Mouse (Mus musculus): ENCODE data around the gene Coil. TPM values are rescaled to one million over a fixed set of nuclear protein-coding genes. Genes with fewer than 3 reads are reported as not detected.

The Coil gene
- polyA plus RNA-seq, 1 experiment = 14.3 TPM

DNA sequence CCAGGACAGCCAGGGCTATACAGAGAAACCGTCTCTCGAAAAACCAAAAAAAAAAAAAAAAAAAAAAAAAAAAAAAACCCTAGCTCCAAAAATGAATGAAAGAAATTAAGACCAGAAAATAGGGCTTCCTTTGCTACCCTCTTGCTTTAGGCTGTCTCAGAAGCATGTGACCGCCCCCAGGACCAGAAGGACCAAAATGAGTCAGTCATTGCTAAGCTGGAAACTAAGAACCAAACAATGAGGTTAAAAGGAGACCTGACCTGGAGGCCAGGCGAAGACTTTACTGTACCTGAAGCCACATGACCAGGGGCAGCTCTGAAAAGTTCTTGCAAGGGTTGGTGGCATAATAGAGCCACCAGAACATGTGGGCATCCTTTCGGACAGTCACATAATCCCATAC, 17.9 kb upstream of the Coil start:
- no peak for TF ChIP-seq GATA1 (IDR thresholded peaks at IDR 0.05; ENCODE audit: low read length)

DNA sequence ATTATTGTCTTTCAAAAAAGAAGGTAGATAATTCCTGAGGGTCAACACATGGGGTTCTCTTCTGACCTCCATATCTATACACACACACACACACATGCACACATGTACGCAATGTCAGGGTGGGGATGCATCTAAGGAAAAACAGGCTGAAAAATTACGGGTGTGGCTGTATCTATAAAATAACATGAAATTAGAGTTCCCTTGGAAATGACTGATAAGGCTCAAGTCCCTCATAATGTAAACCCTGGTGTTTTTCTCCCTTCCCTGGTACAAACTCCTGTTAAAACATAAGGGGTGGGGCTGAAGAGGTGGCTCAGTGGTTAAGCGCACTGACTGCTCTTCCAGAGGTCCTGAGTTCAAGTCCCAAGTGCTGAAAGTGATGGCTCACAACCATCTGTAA, 16.5 kb upstream of the Coil start:
- no peak for TF ChIP-seq GATA1 (IDR thresholded peaks at IDR 0.05; ENCODE audit: low read length)

DNA sequence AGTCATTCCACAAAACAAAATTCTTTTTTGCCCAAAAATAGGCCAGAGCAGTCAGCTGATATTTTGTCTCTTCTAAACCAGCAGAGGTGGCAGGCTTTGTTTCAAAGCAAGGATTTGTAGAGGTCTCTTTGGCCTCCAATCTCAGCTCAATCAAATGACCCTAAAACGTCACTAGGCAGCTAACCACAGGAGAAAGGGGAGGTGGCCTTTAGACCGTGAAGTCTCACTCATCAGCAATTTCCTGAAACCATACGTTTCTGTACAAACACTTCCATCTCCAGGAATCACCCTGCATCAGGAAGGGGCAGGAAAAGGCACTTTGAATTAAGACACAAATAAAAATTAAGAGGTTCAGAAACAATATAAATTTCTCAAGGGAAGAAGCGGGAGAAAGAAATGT, 15.2 kb upstream of the Coil start:
- no peak for TF ChIP-seq GATA1 (IDR thresholded peaks at IDR 0.05; ENCODE audit: low read length)

DNA sequence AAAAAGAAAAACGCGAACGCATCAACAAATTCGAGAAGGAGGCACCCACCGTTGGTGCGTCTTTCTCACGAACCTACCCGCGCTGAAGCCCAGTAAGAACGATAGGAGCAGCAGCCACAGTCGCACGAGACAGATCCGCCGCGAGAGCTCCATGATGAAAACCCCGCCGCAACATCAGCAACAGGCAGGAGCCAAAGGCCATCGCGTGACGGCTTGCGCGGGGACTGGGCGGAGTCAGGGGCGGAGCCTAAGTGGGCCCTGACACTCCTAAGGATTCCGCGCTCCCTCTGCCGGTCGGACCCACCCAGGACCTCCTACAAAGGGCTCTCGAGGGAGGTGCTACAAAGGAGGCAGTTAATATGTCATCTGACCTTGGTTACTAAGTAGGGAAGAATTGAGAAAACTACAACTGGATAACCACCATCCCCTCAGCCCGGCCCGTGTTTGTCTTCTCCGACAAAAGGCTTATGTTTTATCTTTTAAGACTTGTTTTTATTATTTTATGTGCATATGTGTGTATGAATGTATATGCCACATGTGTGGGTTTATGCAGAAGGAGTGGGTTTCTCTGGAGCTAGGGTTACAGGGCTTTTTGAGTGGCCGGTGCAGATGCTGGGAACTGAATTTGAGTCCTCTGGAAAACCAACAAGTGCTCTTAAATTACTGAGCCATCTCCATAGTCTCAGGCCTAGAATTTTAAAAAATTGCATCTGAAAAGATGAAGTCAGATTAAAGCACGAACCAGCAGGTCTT, 14.7 kb upstream of the Coil start, which contains the start of gene Scpep1:
Gene Scpep1 (minus strand): TSS at position 249 of the 753 bp plus-strand sequence.
- no peak for TF ChIP-seq GATA1 (IDR thresholded peaks at IDR 0.05; ENCODE audit: low read length)

DNA sequence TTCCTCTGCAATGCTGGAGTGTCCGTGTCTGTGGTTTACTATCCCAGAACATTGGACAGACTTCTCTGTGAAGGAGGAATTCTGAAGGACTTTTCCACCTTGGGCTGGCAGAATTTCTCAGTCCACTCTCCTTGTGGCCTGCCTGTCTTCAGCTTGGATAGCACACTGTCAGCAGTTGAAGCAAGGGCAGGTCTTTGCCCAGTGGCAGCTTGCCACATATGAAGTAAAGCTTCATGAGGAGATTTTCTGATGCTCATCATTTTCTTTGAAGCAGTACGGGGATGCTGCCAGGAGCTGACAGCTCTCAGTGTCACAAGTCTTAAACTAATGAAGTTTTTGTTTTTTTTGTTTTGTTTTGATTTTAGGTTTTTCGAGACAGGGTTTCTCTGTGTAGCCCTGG, 11.2 kb upstream of the Coil start:
- no peak for TF ChIP-seq GATA1 (IDR thresholded peaks at IDR 0.05; ENCODE audit: low read length)

DNA sequence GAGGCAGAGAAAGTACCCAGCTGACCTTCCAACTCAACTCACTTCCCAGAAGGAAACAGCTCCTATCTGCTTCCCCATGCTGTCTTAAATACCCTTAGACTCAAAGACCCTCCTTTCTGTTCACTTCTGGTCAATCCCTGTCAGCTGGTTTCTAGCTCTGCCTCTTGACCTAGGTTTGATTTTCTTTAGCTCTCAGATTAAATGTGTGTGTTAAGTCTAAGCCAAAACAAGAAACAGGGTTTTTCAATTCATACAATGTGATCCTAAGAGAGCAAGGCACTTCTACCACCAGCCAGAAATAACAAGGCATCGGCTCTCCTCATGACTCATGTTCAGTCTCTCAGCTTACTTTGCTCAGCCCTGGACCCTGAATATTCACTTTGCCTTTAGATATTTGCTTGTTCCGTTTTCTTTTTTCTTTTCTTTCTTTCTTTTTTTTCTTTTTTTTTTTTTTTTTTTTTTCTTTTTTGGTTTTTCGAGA, 3.1 kb upstream of the Coil start, which contains the start of gene Elobl:
Gene Elobl (minus strand): TSS at position 51 of the 481 bp plus-strand sequence.
- TF ChIP-seq GATA1 (IDR thresholded peaks at IDR 0.05; ENCODE audit: low read length) = no peak

DNA sequence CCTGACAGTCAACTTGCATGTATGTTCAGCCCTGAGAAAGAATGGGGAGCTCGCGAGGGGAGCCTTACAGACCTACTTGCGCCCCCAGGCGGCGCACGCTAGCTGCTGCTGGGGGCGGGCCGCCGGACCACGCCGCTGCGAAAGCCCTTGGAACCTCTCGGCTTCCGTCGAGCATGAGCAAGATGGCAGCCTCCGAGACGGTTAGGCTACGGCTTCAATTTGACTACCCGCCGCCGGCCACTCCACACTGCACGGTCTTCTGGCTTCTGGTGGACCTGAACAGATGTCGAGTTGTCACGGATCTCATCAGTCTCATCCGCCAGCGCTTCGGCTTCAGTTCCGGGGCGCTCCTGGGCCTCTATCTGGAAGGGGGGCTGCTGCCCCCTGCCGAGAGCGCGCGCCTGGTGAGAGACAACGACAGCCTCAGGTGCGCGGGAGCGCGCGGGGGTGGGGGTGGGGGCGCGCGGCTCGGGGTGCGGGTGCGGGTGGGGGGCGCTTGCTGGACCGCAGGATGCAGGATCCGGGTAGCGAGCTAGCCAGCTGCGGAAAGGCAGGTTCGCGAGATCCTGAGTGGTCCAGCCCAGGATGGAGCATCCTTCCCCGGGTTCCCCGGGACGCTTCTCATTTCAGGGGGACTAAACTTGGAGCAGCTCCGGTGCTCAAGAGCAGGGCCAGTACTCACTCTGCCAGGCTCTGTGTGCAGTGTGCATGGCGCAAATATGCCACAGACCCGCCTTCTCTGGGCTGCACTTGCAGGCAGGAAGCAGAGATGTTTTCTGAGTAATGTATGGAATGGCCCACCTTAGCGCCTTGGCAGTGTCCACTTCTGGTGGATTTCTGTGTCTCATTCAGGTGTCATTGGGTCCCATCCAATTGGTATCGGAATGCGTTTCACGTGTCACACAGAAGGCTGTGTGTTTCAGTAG, 4.0 kb downstream of the Coil start:
- TF ChIP-seq GATA1 (IDR thresholded peaks at IDR 0.05; ENCODE audit: low read length) = no peak

DNA sequence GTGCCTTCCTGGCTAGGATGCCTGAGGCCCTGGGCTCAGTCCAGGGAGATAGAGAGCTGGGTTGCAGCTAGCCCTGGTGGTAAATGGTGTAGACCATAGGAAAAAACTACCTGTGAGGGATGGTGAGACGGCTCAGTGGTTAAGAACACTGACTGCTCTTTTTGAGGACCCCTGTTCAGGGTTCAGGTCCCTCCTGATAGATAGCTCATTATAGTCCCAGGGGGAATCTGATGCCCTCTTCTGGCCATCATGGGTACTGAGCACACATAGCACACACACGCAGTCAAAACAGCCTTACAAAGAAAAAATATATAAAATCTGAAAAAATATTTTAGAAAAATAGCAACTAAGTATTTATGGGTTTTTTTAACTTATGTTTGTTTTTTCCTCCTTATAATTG, 6.3 kb downstream of the Coil start:
- no peak for TF ChIP-seq GATA1 (IDR thresholded peaks at IDR 0.05; ENCODE audit: low read length)

DNA sequence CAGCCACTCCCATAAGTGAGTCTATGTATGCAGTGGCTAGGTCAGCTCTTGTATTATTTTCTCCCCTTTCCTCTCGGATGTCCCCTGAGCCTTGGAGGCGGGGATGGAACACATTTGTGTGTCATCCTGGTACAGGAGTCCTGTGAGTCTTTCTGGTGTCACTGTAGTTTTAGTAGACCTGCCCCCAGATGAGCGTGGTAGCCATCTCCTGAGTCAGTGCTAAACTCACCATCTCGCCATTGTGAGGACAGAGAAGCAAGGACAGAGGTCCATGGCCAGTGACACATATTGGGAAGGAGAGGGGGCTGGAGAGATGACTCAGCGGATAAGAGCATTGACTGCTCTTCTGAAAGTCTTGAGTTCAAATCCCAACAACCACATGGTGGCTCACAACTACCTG, 7.1 kb downstream of the Coil start:
- no peak for TF ChIP-seq GATA1 (IDR thresholded peaks at IDR 0.05; ENCODE audit: low read length)

DNA sequence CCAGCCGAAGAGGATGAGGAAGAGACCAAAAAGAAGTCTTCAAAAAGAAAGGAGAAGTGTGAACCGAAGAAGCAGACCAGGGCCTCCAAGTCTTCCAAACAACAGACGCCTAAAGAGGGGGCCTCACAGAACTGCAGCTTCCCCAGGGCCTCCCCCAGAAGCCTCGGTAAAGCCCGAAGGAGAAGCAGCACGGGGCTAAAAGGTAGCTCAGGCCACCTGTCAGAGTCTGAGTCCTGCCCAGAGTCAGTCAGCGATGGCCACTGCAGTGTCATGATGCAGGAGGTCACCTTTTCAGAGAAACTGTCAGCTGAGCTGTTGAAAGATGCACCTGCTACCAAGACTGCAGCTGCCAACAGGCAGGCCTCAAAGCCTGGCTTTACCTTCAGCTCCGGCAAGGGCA, 11.3 kb downstream of the Coil start:
- no peak for TF ChIP-seq GATA1 (IDR thresholded peaks at IDR 0.05; ENCODE audit: low read length)

DNA sequence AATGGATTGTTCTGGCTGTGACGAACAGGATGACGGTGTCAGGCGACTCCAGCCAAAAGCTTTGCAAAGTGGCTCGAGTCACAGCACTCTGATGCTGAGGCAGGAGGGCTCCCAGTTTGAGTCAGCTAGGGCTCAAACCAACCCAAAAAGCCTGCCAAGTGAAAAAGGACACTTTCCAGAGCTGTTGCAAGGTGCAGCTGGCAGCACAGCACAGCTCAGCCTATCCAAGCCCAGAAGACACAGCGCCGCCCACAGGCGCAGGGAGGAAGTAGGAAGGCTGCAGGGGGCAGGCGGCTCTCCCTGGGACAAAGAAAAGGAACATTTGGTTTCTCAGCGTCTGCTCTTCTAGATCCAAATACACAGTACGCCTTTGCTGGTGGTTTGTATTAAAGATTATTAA, 16.6 kb downstream of the Coil start:
- TF ChIP-seq GATA1 (IDR thresholded peaks at IDR 0.05; ENCODE audit: low read length) = no peak

DNA sequence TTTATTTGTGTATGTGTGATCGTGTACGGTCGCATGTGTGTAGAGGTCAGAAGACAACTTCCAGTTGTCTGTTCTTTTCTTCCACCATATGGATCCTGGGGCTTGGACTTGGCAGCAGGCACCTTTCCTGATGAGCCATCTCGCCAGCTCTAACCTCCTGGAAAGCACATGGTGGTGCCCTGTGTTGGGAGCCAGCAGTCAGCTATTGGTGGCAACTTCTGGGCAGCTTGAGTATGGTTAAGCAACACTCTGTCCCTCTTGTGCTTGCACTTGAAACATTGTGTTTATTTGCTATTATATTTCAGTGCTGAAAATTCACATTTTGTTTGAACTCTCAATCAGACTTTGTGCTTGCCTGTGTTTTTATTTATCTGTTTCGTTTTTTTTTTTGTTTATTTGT, 18.9 kb downstream of the Coil start:
- TF ChIP-seq GATA1 (IDR thresholded peaks at IDR 0.05; ENCODE audit: low read length) = no peak

DNA sequence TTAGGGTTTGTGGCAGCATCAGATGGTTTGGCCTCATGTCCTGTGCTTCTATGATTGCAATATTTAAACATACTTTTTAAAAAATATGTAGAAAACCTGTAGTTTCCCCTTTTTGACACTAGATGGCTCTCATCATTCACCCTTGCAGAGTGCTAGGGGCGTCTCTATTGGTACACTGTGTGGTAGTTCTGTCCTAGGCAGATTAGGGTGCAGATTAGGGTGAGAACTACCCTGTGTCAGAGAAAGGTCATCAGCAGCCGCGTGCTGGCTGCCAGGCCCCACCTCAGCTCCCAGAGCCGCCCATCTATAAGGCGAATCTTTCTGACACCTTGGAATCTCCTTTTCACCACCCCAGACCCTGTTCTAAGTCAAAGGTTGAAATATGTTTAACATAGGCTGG, 19.5 kb downstream of the Coil start:
- no peak for TF ChIP-seq GATA1 (IDR thresholded peaks at IDR 0.05; ENCODE audit: low read length)

DNA sequence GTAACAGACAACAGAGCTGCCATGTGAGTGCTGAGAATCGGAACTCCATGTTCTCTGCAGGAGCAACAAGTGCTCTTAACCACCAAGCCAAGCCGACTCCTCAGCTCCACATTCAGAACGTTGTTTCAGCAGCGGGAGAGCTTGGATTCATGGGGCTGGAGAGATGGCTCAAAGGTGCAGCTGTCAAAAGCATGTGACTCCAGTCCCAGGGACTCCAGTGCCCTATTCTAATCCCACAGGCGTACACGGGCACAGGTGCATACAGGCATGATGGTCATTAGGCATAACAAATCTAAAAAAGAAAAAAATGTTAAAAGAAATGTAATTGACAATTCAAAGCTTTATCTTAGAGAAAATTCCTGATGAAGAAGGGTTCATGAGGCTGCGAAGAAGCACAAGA, 23.1 kb downstream of the Coil start:
- TF ChIP-seq GATA1 (IDR thresholded peaks at IDR 0.05; ENCODE audit: low read length) = no peak

DNA sequence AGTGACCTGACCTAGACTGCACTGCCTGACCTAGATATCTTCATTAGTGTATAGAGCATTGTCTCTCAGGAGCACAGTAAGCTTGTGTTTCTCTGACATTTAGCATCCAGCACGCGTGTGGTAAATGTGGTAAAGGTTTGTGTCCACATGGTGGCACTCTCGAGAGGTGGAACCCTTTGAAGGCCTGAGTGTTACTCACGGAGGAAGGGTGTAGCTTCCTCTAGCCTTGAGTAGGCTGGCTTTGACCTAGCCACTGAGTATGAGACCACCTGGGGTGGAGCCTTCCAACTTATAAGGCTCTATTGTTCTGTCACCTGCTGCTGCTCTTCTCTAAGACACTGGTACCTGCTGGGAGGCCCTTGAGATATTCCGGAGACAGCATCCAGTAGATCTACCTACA, 23.6 kb downstream of the Coil start:
- no peak for TF ChIP-seq GATA1 (IDR thresholded peaks at IDR 0.05; ENCODE audit: low read length)

DNA sequence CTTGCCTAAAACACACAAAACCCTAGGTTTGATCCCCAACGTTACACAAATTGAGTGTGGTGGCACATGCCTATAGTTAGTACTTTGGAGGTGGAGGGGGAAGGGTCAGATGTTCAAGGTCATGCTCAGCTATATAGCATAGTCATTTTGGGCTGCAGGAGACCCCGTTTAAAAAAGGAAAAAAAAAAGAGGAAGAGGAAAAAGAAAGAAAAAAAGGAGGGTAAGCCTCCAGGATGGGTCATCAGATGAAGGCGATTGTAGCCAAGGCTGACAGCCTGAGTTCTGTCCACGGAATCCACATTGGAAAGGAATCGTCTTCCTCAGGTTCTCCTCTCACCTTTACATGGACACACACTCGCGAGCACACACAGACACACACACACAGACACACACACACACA, 24.4 kb downstream of the Coil start:
- TF ChIP-seq GATA1 (IDR thresholded peaks at IDR 0.05; ENCODE audit: low read length) = no peak

Measured in G1E-ER4 (cell line).